Mouse (Mus musculus): Measurements from ENCODE around the gene Mgat4b. TPM values are rescaled to one million over a fixed set of nuclear protein-coding genes. Genes with fewer than 3 reads are reported as not detected.

The Mgat4b gene
- total and polyA plus RNA-seq, 2 experiments from 2014 or later: 74.6 to 108 TPM

- no peak for ATAC-seq
- Histone ChIP-seq H3K27ac (no peak overlapping the region), H3K36me3 (ENCODE audit: insufficient read depth, low read length) (peaks cover 54% of the 10 kb centered on the region), H3K27me3 (ENCODE audit: insufficient read depth, low read length) (no peaks in the 10 kb centered on the region), H3K4me3 (ENCODE audit: low read length) (no peak overlapping the region), H3K9me3 (ENCODE audit: low read length) (no peaks in the 10 kb centered on the region), H3K4me1 (ENCODE audit: insufficient read depth, low read length) (no peaks in the 10 kb centered on the region), H3K4me2 (ENCODE audit: low read depth, low read length) (no peak overlapping the region), H3K9ac (replicated peaks; ENCODE audit: low read length) (no peak overlapping the region)
- DNase-seq (ENCODE audit: low spot score): no peak
- 93% methylated on average over 2 of the region's 2 CpGs for WGBS
- TF ChIP-seq CTCF (IDR thresholded peaks at IDR 0.05; ENCODE audit: low read depth): no peak
Measured at GRCm38 (mm10) chr11:50198916-50199315, 11.8 kb upstream of the Mgat4b start.

- H3K27me3 ChIP-seq (ENCODE audit: insufficient read depth, low read length): no peaks in the 10 kb centered on the region
- no peak overlapping the region for H3K4me2 ChIP-seq (ENCODE audit: low read depth, low read length)
- H3K36me3 ChIP-seq (ENCODE audit: insufficient read depth, low read length): peaks cover 64% of the 10 kb centered on the region
- no peak for DNase-seq (ENCODE audit: low spot score)
- no peak overlapping the region for H3K27ac ChIP-seq
- 74% methylated on average over 8 of the region's 8 CpGs for WGBS
- ATAC-seq: no peak
- H3K9ac ChIP-seq (replicated peaks; ENCODE audit: low read length): no peak overlapping the region
- no peak overlapping the region for H3K4me3 ChIP-seq (ENCODE audit: low read length)
- H3K9me3 ChIP-seq (ENCODE audit: low read length): no peaks in the 10 kb centered on the region
- no peaks in the 10 kb centered on the region for H3K4me1 ChIP-seq (ENCODE audit: insufficient read depth, low read length)
- no peak for TF ChIP-seq CTCF (IDR thresholded peaks at IDR 0.05; ENCODE audit: low read depth)
Measured at GRCm38 (mm10) chr11:50200613-50201012, 10.1 kb upstream of the Mgat4b start.

- ATAC-seq: no peak
- no peaks in the 10 kb centered on the region for H3K4me1 ChIP-seq (ENCODE audit: insufficient read depth, low read length)
Measured at GRCm38 (mm10) chr11:50201590-50201989, 9.1 kb upstream of the Mgat4b start.

GRCm38 (mm10) chr11:50203302-50203827, 7.3 kb upstream of the Mgat4b start:
- H3K36me3 ChIP-seq (ENCODE audit: insufficient read depth, low read length): peaks cover 82% of the 10 kb centered on the region
- no peaks in the 10 kb centered on the region for H3K9me3 ChIP-seq (ENCODE audit: low read length)
- 94% methylated on average over 9 of the region's 9 CpGs for WGBS
- H3K4me3 ChIP-seq (ENCODE audit: low read length): no peak overlapping the region
- no peak overlapping the region for H3K4me2 ChIP-seq (ENCODE audit: low read depth, low read length)
- no peak for TF ChIP-seq CTCF (IDR thresholded peaks at IDR 0.05; ENCODE audit: low read depth)
- H3K27ac ChIP-seq: no peak overlapping the region
- no peak for ATAC-seq
- H3K9ac ChIP-seq (replicated peaks; ENCODE audit: low read length): no peak overlapping the region
- H3K27me3 ChIP-seq (ENCODE audit: insufficient read depth, low read length): no peaks in the 10 kb centered on the region
- no peak for DNase-seq (ENCODE audit: low spot score)
- no peaks in the 10 kb centered on the region for H3K4me1 ChIP-seq (ENCODE audit: insufficient read depth, low read length)

More at GRCm38 (mm10) chr11:50201590-50201989, 9.1 kb upstream of the Mgat4b start:
- DNase-seq (ENCODE audit: low spot score): no peak
- Histone ChIP-seq H3K27ac (no peak overlapping the region), H3K4me3 (ENCODE audit: low read length) (no peak overlapping the region), H3K27me3 (ENCODE audit: insufficient read depth, low read length) (no peaks in the 10 kb centered on the region), H3K9me3 (ENCODE audit: low read length) (no peaks in the 10 kb centered on the region), H3K9ac (replicated peaks; ENCODE audit: low read length) (no peak overlapping the region), H3K4me2 (ENCODE audit: low read depth, low read length) (no peak overlapping the region), H3K36me3 (ENCODE audit: insufficient read depth, low read length) (peaks cover 74% of the 10 kb centered on the region)
- 91% methylated on average over 3 of the region's 3 CpGs for WGBS
- TF ChIP-seq CTCF (IDR thresholded peaks at IDR 0.05; ENCODE audit: low read depth): no peak

- Histone ChIP-seq H3K4me1 (ENCODE audit: insufficient read depth, low read length) (0 out of 2 replicates have a peak, but pooled peaks cover 8% of the 10 kb centered on the region), H3K27ac (no peak overlapping the region), H3K4me2 (ENCODE audit: low read depth, low read length) (no peak overlapping the region), H3K4me3 (ENCODE audit: low read length) (no peak overlapping the region), H3K9me3 (ENCODE audit: low read length) (no peaks in the 10 kb centered on the region), H3K27me3 (ENCODE audit: insufficient read depth, low read length) (no peaks in the 10 kb centered on the region), H3K9ac (replicated peaks; ENCODE audit: low read length) (no peak overlapping the region), H3K36me3 (ENCODE audit: insufficient read depth, low read length) (peaks cover 66% of the 10 kb centered on the region)
- 82% methylated on average over 3 of the region's 3 CpGs for WGBS
- no peak for DNase-seq (ENCODE audit: low spot score)
- TF ChIP-seq CTCF (IDR thresholded peaks at IDR 0.05; ENCODE audit: low read depth): no peak
- no peak for ATAC-seq
Measured at GRCm38 (mm10) chr11:50205434-50205833, 5.3 kb upstream of the Mgat4b start.

GRCm38 (mm10) chr11:50206037-50206436, 4.7 kb upstream of the Mgat4b start:
- H3K4me1 ChIP-seq (ENCODE audit: insufficient read depth, low read length): 0 out of 2 replicates have a peak, but pooled peaks cover 8% of the 10 kb centered on the region
- ATAC-seq: no peak
- TF ChIP-seq CTCF (IDR thresholded peaks at IDR 0.05; ENCODE audit: low read depth): no peak
- 89% methylated on average over 2 of the region's 2 CpGs for WGBS
- H3K9ac ChIP-seq (replicated peaks; ENCODE audit: low read length): no peak overlapping the region
- no peak for DNase-seq (ENCODE audit: low spot score)
- peaks cover 60% of the 10 kb centered on the region for H3K36me3 ChIP-seq (ENCODE audit: insufficient read depth, low read length)
- no peak overlapping the region for H3K4me3 ChIP-seq (ENCODE audit: low read length)
- H3K27me3 ChIP-seq (ENCODE audit: insufficient read depth, low read length): no peaks in the 10 kb centered on the region
- H3K27ac ChIP-seq: no peak overlapping the region
- H3K9me3 ChIP-seq (ENCODE audit: low read length): no peaks in the 10 kb centered on the region
- H3K4me2 ChIP-seq (ENCODE audit: low read depth, low read length): no peak overlapping the region

- H3K4me3 ChIP-seq (ENCODE audit: low read length): no peak overlapping the region
- peaks cover 47% of the 10 kb centered on the region for H3K36me3 ChIP-seq (ENCODE audit: insufficient read depth, low read length)
- no peaks in the 10 kb centered on the region for H3K27me3 ChIP-seq (ENCODE audit: insufficient read depth, low read length)
- TF ChIP-seq CTCF (IDR thresholded peaks at IDR 0.05; ENCODE audit: low read depth): no peak
- WGBS: 97% methylated on average over 14 of the region's 14 CpGs
- no peak overlapping the region for H3K4me2 ChIP-seq (ENCODE audit: low read depth, low read length)
- no peak overlapping the region for H3K9ac ChIP-seq (replicated peaks; ENCODE audit: low read length)
- 0 out of 2 replicates have a peak, but pooled peaks cover 8% of the 10 kb centered on the region for H3K4me1 ChIP-seq (ENCODE audit: insufficient read depth, low read length)
- H3K9me3 ChIP-seq (ENCODE audit: low read length): no peaks in the 10 kb centered on the region
- no peak for ATAC-seq
- no peak for DNase-seq (ENCODE audit: low spot score)
- H3K27ac ChIP-seq: no peak overlapping the region
Measured at GRCm38 (mm10) chr11:50207344-50207743, 3.3 kb upstream of the Mgat4b start.
